Mouse (Mus musculus) liver, embryonic 13.5 days (tissue): ENCODE results near the gene Hoxa1. TPM values are rescaled to one million over a fixed set of nuclear protein-coding genes. Genes with fewer than 3 reads are reported as not detected.

ENCODE experiments used
- ATAC-seq: fragments of 200-750 bp; cut with Nextera tagmentation; 2 replicates; pipeline ENCODE4 v1.8.0; 2017; ENCODE audit warnings: low read depth, mild to moderate bottlenecking, moderate number of reproducible peaks, moderate library complexity
- DNase-seq: peaks from one replicate; pipeline ENCODE4 v3.0.0; 2022
- H3K27ac ChIP-seq: fragments of 300-500 bp; sonication (generic); 2 replicates; pipeline ENCODE4 v1.5.1; 2015; ENCODE audit warnings: moderate library complexity, mild to moderate bottlenecking, inconsistent platforms
- H3K27me3 ChIP-seq: fragments of 300-500 bp; sonication (generic); 2 replicates; pipeline ENCODE4 v1.6.1; 2015; ENCODE audit warnings: mild to moderate bottlenecking, inconsistent platforms
- H3K36me3 ChIP-seq: fragments of 300-500 bp; sonication (generic); 2 replicates; pipeline ENCODE4 v1.6.1; 2015; ENCODE audit warnings: mild to moderate bottlenecking, inconsistent platforms
- H3K4me1 ChIP-seq: fragments of 300-500 bp; sonication (generic); replicated peaks from 2 replicates; pipeline ENCODE4 v1.6.1; 2015; ENCODE audit warnings: inconsistent platforms
- H3K4me2 ChIP-seq: fragments of 300-500 bp; sonication (generic); 2 replicates; pipeline ENCODE4 v1.6.1; 2015; ENCODE audit warnings: inconsistent platforms, mild to moderate bottlenecking, moderate library complexity
- H3K4me3 ChIP-seq: fragments of 300-500 bp; sonication (generic); replicated peaks from 2 replicates; pipeline ENCODE4 v1.5.1; 2015; ENCODE audit warnings: mild to moderate bottlenecking, inconsistent platforms
- H3K9ac ChIP-seq: fragments of 300-500 bp; sonication (generic); 2 replicates; pipeline ENCODE4 v1.6.1; 2015; ENCODE audit warnings: mild to moderate bottlenecking, inconsistent platforms
- H3K9me3 ChIP-seq: fragments of 300-500 bp; sonication (generic); replicated peaks from 2 replicates; pipeline ENCODE4 v1.6.1; 2016; ENCODE audit warnings: inconsistent platforms
- WGBS: fragments of 180-500 bp; shearing (Covaris S2); methylation state at CpG from one replicate; pipeline ENCODE4 v1.1.7; 2015; ENCODE audit not compliant: insufficient replicate concordance; 5-methylcytosine and 5-hydroxymethylcytosine counted together
- polyA plus RNA-seq: library from polyadenylated mRNA; unstranded; fragments of >200 nt; fragmentation: Nextera tagmentation; extraction: Ambion mirVana; gene quantifications from 2 replicates; pipeline ENCODE4 v1.2.1, GENCODE M21; 2015

Hoxa1 gene
- 0.52 and 0.66 TPM in 2 replicates for polyA plus RNA-seq

GRCm38 (mm10) chr6:52158276-52159051 is at the start of gene Hoxa1:
Gene Hoxa1 (minus strand): TSS chr6:52158317.
- Histone ChIP-seq H3K27me3 (peaks cover 98% of the 10 kb centered on the region), H3K27ac (peak within 1 kb of the TSS; percentile 41), H3K4me2 (peak within 1 kb of the TSS; percentile 74), H3K9me3 (no peaks in the 10 kb centered on the region), H3K9ac (peak within 1 kb of the TSS; percentile 33; the same call in 1 of the 2 replicates), H3K4me1 (peaks cover 5% of the 10 kb centered on the region; the same call in 1 of the 2 replicates), H3K4me3 (peak within 1 kb of the TSS; percentile 61), H3K36me3 (no peaks in the 10 kb centered on the region)
- WGBS, result under 1% methylated on average over 55 of the region's 55 CpGs
- DNase-seq (peak; percentile 35), ATAC-seq (peak; percentile 58)

GRCm38 (mm10) chr6:52207684-52207976 is 49.5 kb upstream of the Hoxa1 start:
- H3K27me3 ChIP-seq, result peaks cover 100% of the 10 kb centered on the region
- DNase-seq, result no peak
- H3K4me2 ChIP-seq, result no peak overlapping the region
- no peaks in the 10 kb centered on the region for H3K9me3 ChIP-seq
- H3K27ac ChIP-seq, result no peak overlapping the region
- H3K9ac ChIP-seq, result no peak overlapping the region
- peaks cover 12% of the 10 kb centered on the region; the same call in 1 of the 2 replicates for H3K4me1 ChIP-seq
- no peaks in the 10 kb centered on the region for H3K36me3 ChIP-seq
- H3K4me3 ChIP-seq, result no peak overlapping the region
- ATAC-seq, result no peak

- Histone ChIP-seq H3K4me2 (no peak overlapping the region), H3K27ac (no peak overlapping the region), H3K4me3 (no peak overlapping the region), H3K9ac (no peak overlapping the region), H3K4me1 (peaks cover 11% of the 10 kb centered on the region; the same call in 1 of the 2 replicates), H3K27me3 (peaks cover 100% of the 10 kb centered on the region), H3K36me3 (no peaks in the 10 kb centered on the region), H3K9me3 (no peaks in the 10 kb centered on the region)
- 18% methylated on average over 4 of the region's 4 CpGs for WGBS
- ATAC-seq (no peak), DNase-seq (no peak)
Observed at GRCm38 (mm10) chr6:52206882-52207683, 49.0 kb upstream of the Hoxa1 start.

- DNase-seq, result no peak
- H3K27me3 ChIP-seq, result peaks cover 100% of the 10 kb centered on the region
- H3K27ac ChIP-seq, result no peak overlapping the region
- H3K9ac ChIP-seq, result no peak overlapping the region
- no peaks in the 10 kb centered on the region for H3K36me3 ChIP-seq
- WGBS, result 10% methylated on average over 55 of the region's 55 CpGs
- H3K9me3 ChIP-seq, result no peaks in the 10 kb centered on the region
- peaks cover 8% of the 10 kb centered on the region; the same call in 1 of the 2 replicates for H3K4me1 ChIP-seq
- H3K4me2 ChIP-seq, result no peak overlapping the region
- ATAC-seq, result no peak
- no peak overlapping the region for H3K4me3 ChIP-seq
Observed at GRCm38 (mm10) chr6:52205638-52206621, 47.8 kb upstream of the Hoxa1 start.

GRCm38 (mm10) chr6:52205221-52205620 is 47.1 kb upstream of the Hoxa1 start:
- DNase-seq (no peak), ATAC-seq (no peak)
- no peak overlapping the region for H3K4me3 ChIP-seq
- no peak overlapping the region for H3K4me2 ChIP-seq
- H3K4me1 ChIP-seq, result peaks cover 8% of the 10 kb centered on the region; the same call in 1 of the 2 replicates
- no peaks in the 10 kb centered on the region for H3K9me3 ChIP-seq
- no peak overlapping the region for H3K27ac ChIP-seq
- H3K36me3 ChIP-seq, result no peaks in the 10 kb centered on the region
- WGBS, result 11% methylated on average over 14 of the region's 14 CpGs
- no peak overlapping the region for H3K9ac ChIP-seq
- peaks cover 100% of the 10 kb centered on the region for H3K27me3 ChIP-seq

- H3K9ac ChIP-seq, result peak within 1 kb of the TSS; percentile 59
- no peak within 1 kb of the TSS for H3K27ac ChIP-seq
- peak within 1 kb of the TSS; percentile 53 for H3K4me3 ChIP-seq
- H3K4me1 ChIP-seq, result peaks cover 8% of the 10 kb centered on the region; the same call in 1 of the 2 replicates
- no peaks in the 10 kb centered on the region for H3K9me3 ChIP-seq
- H3K27me3 ChIP-seq, result peaks cover 100% of the 10 kb centered on the region
- WGBS, result under 1% methylated on average over 65 of the region's 65 CpGs
- DNase-seq, result no peak
- H3K36me3 ChIP-seq, result no peaks in the 10 kb centered on the region
- peak within 1 kb of the TSS; percentile 63 for H3K4me2 ChIP-seq
- no peak for ATAC-seq
Observed at GRCm38 (mm10) chr6:52204050-52204752, 46.1 kb upstream of the Hoxa1 start, which contains the start of gene Hoxa5. Gene Hoxa5 (minus strand): TSS chr6:52204587.

- no peak for DNase-seq
- no peak for ATAC-seq
- H3K9ac ChIP-seq, result peak overlapping the region; percentile 59
- peak overlapping the region; percentile 63 for H3K4me2 ChIP-seq
- H3K36me3 ChIP-seq, result no peaks in the 10 kb centered on the region
- H3K27me3 ChIP-seq, result peaks cover 100% of the 10 kb centered on the region
- no peaks in the 10 kb centered on the region for H3K9me3 ChIP-seq
- no peak overlapping the region for H3K27ac ChIP-seq
- H3K4me1 ChIP-seq, result peaks cover 8% of the 10 kb centered on the region; the same call in 1 of the 2 replicates
- peak overlapping the region; percentile 53 for H3K4me3 ChIP-seq
- 1% methylated on average over 46 of the region's 46 CpGs for WGBS
Observed at GRCm38 (mm10) chr6:52203371-52204049, 45.4 kb upstream of the Hoxa1 start.

- ATAC-seq (no peak), DNase-seq (no peak)
- Histone ChIP-seq H3K4me2 (peak overlapping the region; percentile 63), H3K27ac (no peak overlapping the region), H3K27me3 (peaks cover 100% of the 10 kb centered on the region), H3K36me3 (no peaks in the 10 kb centered on the region), H3K4me1 (peaks cover 8% of the 10 kb centered on the region; the same call in 1 of the 2 replicates), H3K9me3 (no peaks in the 10 kb centered on the region), H3K9ac (peak overlapping the region; percentile 59; the same call in 1 of the 2 replicates), H3K4me3 (peak overlapping the region; percentile 53)
- WGBS, result under 1% methylated on average over 10 of the region's 10 CpGs
Observed at GRCm38 (mm10) chr6:52203121-52203370, 44.9 kb upstream of the Hoxa1 start.

GRCm38 (mm10) chr6:52202362-52203120 is 44.4 kb upstream of the Hoxa1 start:
- Histone ChIP-seq H3K36me3 (no peaks in the 10 kb centered on the region), H3K9ac (no peak overlapping the region; the same call in 1 of the 2 replicates), H3K4me3 (peak overlapping the region; percentile 53), H3K27ac (no peak overlapping the region), H3K4me2 (peak overlapping the region; percentile 63), H3K27me3 (peaks cover 100% of the 10 kb centered on the region), H3K4me1 (peaks cover 8% of the 10 kb centered on the region; the same call in 1 of the 2 replicates), H3K9me3 (no peaks in the 10 kb centered on the region)
- DNase-seq (no peak), ATAC-seq (no peak)
- 17% methylated on average over 22 of the region's 22 CpGs for whole genome bisulfite sequencing
